Mouse (Mus musculus): Measurements from ENCODE around the gene Aipl1. TPM values are rescaled to one million over a fixed set of nuclear protein-coding genes. Genes with fewer than 3 reads are reported as not detected.

The Aipl1 gene
- polyA plus RNA-seq, 1 experiment from 2014 or later: 0.18 TPM

DNA sequence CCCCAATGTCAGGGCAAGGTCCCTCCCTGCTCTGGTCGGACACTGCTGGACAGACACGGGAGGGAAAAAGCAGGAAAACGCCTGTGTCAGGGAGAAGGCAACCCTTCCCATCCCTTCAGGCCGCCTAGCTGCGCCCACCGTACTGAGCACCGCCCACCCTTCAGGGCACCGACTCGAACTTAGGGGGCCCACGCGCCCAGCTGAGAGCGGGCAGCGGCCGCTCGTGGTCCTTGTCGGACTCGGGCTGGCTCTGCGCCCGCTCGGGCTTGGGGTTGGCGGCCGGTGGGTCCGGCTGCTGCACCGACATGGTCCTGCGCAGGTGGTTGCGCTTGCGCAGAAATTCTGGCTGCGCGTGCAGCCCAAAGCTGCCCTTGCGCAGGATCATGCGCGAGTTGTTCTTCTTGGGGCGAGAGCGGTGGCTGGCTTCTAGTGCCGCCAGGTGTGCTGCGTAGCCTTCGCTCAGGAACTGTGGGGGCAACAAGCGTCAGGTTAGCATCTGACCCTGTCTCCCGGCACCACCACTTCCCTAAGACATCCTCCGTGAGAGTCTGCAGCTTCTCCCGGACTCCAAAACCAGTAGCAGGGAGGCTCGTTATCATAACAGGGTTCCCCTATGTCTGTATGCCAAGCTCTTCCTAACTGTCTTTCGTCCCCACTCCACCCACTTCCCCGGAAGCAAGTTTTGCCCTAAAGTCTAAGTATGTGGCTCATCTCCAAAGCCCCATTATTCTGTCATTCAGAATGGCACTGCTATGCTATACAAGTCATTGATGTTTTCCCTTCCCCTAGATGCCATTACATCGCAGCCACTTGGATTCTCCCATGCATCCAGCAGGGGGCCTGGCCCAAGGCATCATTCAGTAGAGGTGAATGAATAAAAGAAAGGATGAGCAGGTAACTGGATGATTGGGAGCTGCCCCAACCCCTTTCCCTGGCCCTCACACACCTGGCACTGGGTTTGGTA is 13.9 kb upstream of the Aipl1 start:
- no peak for DNase-seq (ENCODE audit: low read depth, low spot score)
- H3K27me3 ChIP-seq: no peaks in the 10 kb centered on the region
- CTCF ChIA-PET: interaction anchor here (1.6 to 3.1 kb wide), 11 partner anchors 9 to 170 kb away, joined by 4 to 18 read pairs (median 9); partner anchors contain the start of genes Aipl1, Gm43951 and Pimreg
- TF ChIP-seq CTCF (IDR thresholded peaks at IDR 0.05): no peak
- POLR2A ChIA-PET: interaction anchor here (0.7 kb wide), 1 partner anchor 8 kb away, joined by 3 read pairs; no protein-coding TSS in a partner anchor
- ATAC-seq: no peak
- in situ Hi-C loops (cut with MboI; ENCODE audit: low pct_unique_long_range_greater_than_20kb): loop anchor here (5.0 to 25.0 kb wide), 3 partner anchors 104 to 286 kb away; partner anchors contain the start of genes 4933427D14Rik, Gm43951 and Txndc17

DNA sequence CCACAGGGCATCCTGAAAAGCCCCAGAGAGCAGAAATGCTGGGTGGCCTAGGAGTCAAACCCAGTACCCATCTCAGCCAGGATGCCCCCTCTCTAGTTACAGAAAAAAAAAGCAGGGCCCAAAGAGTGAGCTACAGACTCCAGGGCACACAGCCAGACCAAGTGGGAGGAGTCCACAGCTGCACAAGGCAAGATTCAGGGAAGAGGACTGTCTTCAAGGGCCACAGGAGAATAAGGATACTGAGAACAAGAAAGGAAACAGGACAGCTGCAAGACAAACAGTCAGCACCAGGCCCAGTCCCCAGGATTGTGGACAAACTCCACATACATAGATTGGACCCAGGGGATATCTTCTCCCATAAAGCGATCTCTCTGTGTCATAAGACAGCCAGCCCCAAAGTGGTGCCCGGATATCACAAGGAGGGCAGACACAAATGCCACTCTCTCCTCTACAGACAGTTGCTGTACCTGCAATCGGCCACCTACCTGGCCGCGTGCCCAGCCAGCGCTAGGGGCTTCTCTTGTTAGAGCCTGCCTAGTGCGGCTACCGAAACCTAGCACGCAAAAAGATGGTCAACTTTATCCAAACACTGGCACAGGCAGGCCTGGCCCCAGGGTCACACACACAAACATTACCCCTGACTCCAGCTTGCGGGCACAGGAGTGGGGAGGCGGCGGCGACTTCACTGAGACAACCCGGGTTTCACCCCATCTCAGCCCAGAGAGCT is 13.0 kb upstream of the Aipl1 start:
- no peak for DNase-seq (ENCODE audit: low read depth, low spot score)

DNA sequence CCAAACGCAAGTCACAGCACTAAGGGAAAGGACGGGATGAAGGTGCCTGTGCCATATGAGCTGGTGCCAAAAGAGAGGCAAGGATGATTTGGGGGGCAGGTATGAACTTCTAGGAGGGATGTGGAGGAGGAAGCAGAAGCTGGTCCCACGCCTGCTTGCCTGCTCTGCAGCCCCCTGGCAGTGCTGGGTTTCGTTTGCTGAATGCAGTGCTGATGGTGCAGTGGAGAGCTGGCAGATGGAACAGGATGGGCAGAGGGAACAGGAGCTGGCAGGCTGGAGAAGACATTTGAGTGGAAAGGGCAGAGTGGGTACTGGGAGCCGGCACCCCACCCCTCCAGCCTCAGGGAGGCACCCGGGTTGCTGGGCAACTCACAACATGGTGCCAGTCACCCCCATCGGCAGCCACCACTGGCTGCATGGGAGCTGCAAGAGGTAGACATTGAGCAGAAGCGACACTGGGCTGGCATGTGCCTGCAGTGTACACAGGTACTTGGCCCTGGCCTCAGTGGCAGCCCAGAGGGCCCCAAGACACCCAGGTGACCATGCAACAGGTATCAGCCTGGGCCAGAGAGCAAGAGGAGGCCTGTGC is 12.0 kb upstream of the Aipl1 start:
- ChIA-PET POLR2A (no interaction called here), CTCF (interaction anchor here (1.5 to 1.7 kb wide), 2 partner anchors 11 to 88 kb away, joined by 3 to 6 read pairs; partner anchors contain the start of gene Aipl1)
- H3K27me3 ChIP-seq: no peaks in the 10 kb centered on the region
- in situ Hi-C loops (cut with MboI; ENCODE audit: low pct_unique_long_range_greater_than_20kb): loop anchor here (25.0 kb wide), 1 partner anchor 1037 kb away; the partner anchor contains the start of genes Derl2, Dhx33 and Mis12
- no peak for ATAC-seq
- DNase-seq (ENCODE audit: low read depth, low spot score): no peak
- TF ChIP-seq CTCF (IDR thresholded peaks at IDR 0.05): no peak

More for the DNA sequence above, 13.0 kb upstream of the Aipl1 start:
- ChIA-PET POLR2A (no interaction called here), CTCF (interaction anchor here (0.7 to 2.0 kb wide), 3 partner anchors 26 to 105 kb away, joined by 3 to 4 read pairs (median 3); no protein-coding TSS in a partner anchor)
- in situ Hi-C loops (cut with MboI; ENCODE audit: low pct_unique_long_range_greater_than_20kb): loop anchor here (5.0 to 25.0 kb wide), 3 partner anchors 104 to 287 kb away; partner anchors contain the start of genes 4933427D14Rik, Gm43951 and Txndc17
- no peak for TF ChIP-seq CTCF (IDR thresholded peaks at IDR 0.05)
- no peaks in the 10 kb centered on the region for H3K27me3 ChIP-seq
- ATAC-seq: no peak

DNA sequence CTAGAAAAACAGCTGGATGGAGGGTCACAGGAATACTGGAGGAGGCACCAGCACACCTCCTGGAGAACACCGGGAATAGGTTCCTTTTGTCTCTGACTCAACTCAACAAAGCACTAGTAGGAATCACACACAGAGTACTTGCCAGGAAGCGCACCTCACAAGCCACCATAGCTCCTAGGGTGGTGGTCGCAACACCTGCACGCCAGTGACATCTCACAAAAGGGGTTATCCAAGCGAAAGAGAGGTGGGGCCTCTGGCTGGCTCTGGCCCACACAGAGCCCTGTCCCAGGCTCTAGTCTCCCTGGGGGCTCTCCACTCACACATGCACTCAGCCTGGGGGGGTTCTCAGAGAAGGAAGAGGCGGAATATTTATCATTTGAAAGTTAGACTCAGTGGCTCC is 11.4 kb upstream of the Aipl1 start:
- ChIA-PET POLR2A (no interaction called here), CTCF (interaction anchor here (1.5 to 1.7 kb wide), 2 partner anchors 11 to 88 kb away, joined by 3 to 6 read pairs; partner anchors contain the start of gene Aipl1)
- H3K27me3 ChIP-seq: no peaks in the 10 kb centered on the region
- no peak for ATAC-seq
- DNase-seq (ENCODE audit: low read depth, low spot score): no peak
- TF ChIP-seq CTCF (IDR thresholded peaks at IDR 0.05): no peak
- in situ Hi-C loops (cut with MboI; ENCODE audit: low pct_unique_long_range_greater_than_20kb): loop anchor here (25.0 kb wide), 1 partner anchor 1036 kb away; the partner anchor contains the start of genes Derl2, Dhx33 and Mis12

DNA sequence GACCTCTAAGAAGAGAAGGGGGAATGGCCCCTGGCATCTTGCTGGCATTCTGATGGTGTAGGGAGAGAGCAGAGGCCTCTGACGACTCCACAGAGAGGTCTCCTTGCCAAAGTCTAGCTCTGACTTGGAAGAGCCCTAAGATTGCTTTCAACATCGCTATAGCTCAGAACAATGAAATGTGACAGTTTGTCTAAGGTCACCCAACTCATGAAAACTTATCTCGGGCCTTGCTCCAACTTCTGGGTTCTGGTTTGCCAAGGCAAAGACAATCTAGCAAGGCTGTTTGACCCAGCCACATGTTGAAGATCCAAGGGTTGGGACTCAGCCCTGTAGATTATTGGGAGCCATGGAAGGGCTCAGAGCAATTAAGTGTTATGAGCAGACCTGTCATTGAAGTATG is 6.9 kb upstream of the Aipl1 start:
- H3K27me3 ChIP-seq: no peaks in the 10 kb centered on the region
- ATAC-seq (no peak), DNase-seq (ENCODE audit: low read depth, low spot score) (no peak)
- TF ChIP-seq CTCF (IDR thresholded peaks at IDR 0.05): no peak
- ChIA-PET CTCF (interaction anchor here (1.0 to 3.5 kb wide), 3 partner anchors 8 to 52 kb away, joined by 3 to 10 read pairs (median 3); no protein-coding TSS in a partner anchor), POLR2A (no interaction called here)
- in situ Hi-C loops (cut with MboI; ENCODE audit: low pct_unique_long_range_greater_than_20kb): loop anchor here (25.0 kb wide), 1 partner anchor 1032 kb away; the partner anchor contains the start of genes Derl2, Dhx33 and Mis12

DNA sequence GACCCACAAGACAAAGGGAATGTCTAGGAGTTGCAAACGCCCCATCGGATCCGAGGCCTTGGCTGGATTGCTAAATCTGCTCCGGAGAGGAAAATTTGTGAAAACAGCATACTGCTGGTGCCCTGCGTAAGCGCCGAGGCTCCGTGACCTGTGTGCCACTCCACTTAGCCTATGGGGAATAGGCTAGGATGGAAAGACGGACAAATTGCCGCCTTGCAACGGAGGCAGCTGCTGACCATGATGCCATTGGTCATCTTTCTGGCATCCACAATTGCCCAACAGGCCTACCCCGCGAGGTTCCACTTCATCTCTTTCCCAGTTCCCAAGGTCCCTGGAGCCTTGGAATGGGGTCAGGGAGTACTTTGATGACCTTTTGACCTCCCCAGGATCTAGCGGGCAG is 5.3 kb upstream of the Aipl1 start:
- TF ChIP-seq CTCF (IDR thresholded peaks at IDR 0.05): no peak
- H3K27me3 ChIP-seq: no peaks in the 10 kb centered on the region
- DNase-seq (ENCODE audit: low read depth, low spot score): no peak
- in situ Hi-C loops (cut with MboI; ENCODE audit: low pct_unique_long_range_greater_than_20kb): loop anchor here (25.0 kb wide), 1 partner anchor 1030 kb away; the partner anchor contains the start of genes Derl2, Dhx33 and Mis12
- CTCF ChIA-PET: interaction anchor here (3.5 to 6.7 kb wide), 2 partner anchors 10 to 17 kb away, joined by 10 to 59 read pairs; no protein-coding TSS in a partner anchor
- POLR2A ChIA-PET: interaction anchor here (0.7 kb wide), 1 partner anchor 9 kb away, joined by 3 read pairs; no protein-coding TSS in a partner anchor
- ATAC-seq: peak; percentile 17

DNA sequence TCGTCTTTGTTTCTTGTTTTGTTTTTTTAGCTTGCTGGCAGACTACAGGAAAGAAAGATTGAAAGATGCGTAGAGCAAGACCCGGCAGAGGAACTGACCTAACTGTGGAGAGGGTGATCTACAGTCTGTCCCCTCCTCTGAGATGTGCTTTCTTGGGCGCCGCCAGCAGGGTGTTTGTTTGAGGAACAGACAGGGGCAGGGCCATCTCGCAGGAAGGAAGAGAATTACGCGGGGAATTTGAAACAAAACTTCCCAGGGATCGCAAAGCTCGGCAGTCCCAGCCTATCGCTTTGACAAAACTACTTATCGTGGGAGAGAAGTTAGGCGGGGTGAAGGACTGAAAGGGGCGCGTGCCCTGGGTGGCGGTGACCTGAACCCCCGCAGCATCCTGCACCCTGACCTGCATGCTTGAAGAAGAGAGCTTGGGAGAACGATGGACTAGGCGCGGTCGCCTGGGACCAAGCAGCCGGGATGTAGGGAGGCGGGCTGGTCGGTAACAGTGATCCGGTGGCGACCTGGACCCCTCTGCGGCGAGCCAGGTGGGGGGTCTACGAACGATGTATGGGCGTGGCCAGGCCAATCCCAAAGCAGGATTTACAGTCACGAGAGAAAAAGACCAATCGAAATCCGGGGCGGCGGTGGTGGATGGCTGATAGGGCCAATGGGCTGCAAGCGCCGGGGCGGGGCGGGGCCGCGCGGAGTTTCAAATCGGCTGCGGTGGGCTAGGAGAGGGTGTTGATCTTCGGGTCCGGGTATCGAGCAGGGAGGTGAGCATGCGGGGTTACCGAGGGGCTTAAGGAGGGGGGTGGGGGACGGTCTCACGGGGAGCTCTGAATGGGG is 4.7 kb upstream of the Aipl1 start, which contains the start of gene Pimreg:
Pimreg (plus strand) TSS at position 265 of the 840 bp plus-strand sequence.
- no peaks in the 10 kb centered on the region for H3K27me3 ChIP-seq
- DNase-seq (ENCODE audit: low read depth, low spot score): peak; percentile 25
- POLR2A ChIA-PET: interaction anchor here (0.7 kb wide), 1 partner anchor 10 kb away, joined by 3 read pairs; no protein-coding TSS in a partner anchor
- in situ Hi-C loops (cut with MboI; ENCODE audit: low pct_unique_long_range_greater_than_20kb): loop anchor here (25.0 kb wide), 1 partner anchor 1030 kb away; the partner anchor contains the start of genes Derl2, Dhx33 and Mis12
- CTCF ChIA-PET: interaction anchor here (3.5 to 6.7 kb wide), 2 partner anchors 10 to 16 kb away, joined by 10 to 59 read pairs; no protein-coding TSS in a partner anchor
- ATAC-seq: peak; percentile 95
- TF ChIP-seq CTCF (IDR thresholded peaks at IDR 0.05): no peak

DNA sequence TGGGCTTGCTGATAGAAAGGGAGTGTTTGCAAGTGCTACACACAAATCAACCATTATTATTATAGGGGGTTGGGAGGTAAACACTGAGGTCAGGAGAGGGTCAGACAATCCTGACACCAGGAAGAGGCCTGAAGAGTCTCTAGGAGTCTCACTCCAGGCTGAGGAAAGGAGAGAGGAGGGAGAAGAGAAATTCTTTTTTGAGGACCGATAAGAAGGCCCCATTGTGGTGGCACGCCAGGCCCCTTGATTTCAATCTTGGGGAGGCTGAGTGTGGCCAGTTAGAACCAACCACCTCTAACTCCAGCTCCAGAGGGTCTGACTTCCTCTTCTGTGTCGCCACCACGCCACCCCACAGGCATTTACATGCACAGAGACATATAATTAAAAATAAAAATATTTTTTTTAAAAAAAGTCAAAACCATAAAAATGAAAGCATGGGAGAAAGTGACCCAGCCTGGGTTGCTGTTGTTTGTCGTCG is 4.0 kb upstream of the Aipl1 start:
- no peak for TF ChIP-seq CTCF (IDR thresholded peaks at IDR 0.05)
- in situ Hi-C loops (cut with MboI; ENCODE audit: low pct_unique_long_range_greater_than_20kb): loop anchor here (25.0 kb wide), 1 partner anchor 1029 kb away; the partner anchor contains the start of genes Derl2, Dhx33 and Mis12
- no peaks in the 10 kb centered on the region for H3K27me3 ChIP-seq
- DNase-seq (ENCODE audit: low read depth, low spot score): no peak
- ChIA-PET POLR2A (no interaction called here), CTCF (interaction anchor here (3.5 to 6.7 kb wide), 2 partner anchors 11 to 16 kb away, joined by 10 to 59 read pairs; no protein-coding TSS in a partner anchor)
- no peak for ATAC-seq

All from Patski (cell line).